Mouse (Mus musculus) olfactory bulb, adult 2 months (tissue): ENCODE results near the gene Krtap31-2.

Source experiments
- CTCF ChIP-seq: fragments of 200-500 bp; IDR thresholded peaks from 2 replicates; pipeline ENCODE4 v1.5.1; 2012; ENCODE audit warnings: low read depth, mild to moderate bottlenecking, low read length, moderate library complexity; ENCODE audit not compliant: insufficient read depth
- POLR2A ChIP-seq: fragments of 200-500 bp; IDR thresholded peaks from 2 replicates; pipeline ENCODE4 v1.6.1; 2012; ENCODE audit warnings: mild to moderate bottlenecking, low read depth, low read length, moderate library complexity; ENCODE audit not compliant: insufficient read depth

GRCm38 (mm10) chr11:99965961-99966360 lies 29.9 kb downstream of the Krtap31-2 start:
- TF ChIP-seq CTCF: no peak
- TF ChIP-seq POLR2A: no peak
